Comparison of ENCODE assay signal across 9 mouse cellular contexts in the genomic region with DNA sequence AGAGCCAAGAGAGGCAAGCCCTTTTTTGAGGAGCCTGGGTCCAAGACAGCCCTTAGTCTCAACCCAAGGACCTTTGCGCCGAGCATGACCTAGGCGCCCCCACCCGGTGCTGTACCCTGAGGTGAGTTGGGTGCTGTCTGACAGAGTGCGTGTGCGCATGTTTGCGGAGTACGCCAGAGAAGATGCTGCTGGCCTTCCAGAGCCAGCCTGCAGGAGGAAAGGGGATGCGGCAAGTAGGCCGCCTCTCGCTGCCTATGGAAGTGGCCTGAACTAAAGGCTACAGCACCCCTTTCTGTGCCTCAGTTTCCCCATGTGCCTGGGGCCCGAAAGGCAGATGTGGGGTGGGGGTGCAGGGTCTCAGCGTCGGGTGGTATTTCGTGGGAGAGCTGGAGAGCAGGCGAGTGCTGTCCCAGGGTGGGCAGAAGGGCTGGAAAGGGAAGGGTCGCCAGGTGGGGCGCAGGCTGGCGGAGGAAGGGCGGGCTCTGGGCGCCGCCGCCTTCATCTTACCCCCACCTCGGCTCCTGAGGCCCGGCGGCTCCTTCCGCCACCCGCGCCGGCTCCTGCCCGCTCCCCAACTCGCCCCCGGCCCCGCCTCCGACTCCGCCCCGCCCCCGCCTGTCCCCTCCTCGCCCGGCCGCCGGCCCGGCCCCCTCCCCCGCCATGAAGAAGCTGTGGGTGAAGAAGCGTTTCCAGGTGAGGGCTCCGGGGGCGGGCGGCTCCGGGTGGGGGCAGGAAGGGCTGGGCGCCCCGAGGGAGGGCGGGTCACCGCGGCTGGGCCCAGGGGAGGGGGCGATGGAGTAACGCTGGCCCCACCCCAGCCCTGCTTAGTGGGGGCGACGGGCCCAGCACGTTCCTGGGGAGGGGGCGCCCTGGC. TPM values are rescaled to one million over a fixed set of nuclear protein-coding genes. Genes with fewer than 3 reads are reported as not detected.
DNase-seq lines count a peak whose midpoint lies in the region; ATAC-seq lines count a peak whose summit lies in the region.
"Had no signal": no experiment of that assay in that cellular context is flagged by ENCODE, and none has a peak within 500 bp of the region (broad histone marks: within the 10 kb centered on the region; RNA-seq: fewer than 3 reads in every experiment).

No protein-coding gene starts in this region.

- H3K36me3 ChIP-seq in forebrain, embryonic 14.5 days (ENCODE audit: control insufficient read depth, insufficient read depth, low read length): no peaks in the 10 kb centered on the region
- no peaks in the 10 kb centered on the region for H3K36me3 ChIP-seq in kidney, embryonic 16.5 days (ENCODE audit: insufficient read depth, low read length)
- no peaks in the 10 kb centered on the region for H3K36me3 ChIP-seq in midbrain, embryonic 12.5 days

- H3K4me3 ChIP-seq in forebrain, embryonic 14.5 days (ENCODE audit: low read depth, low read length): peak overlapping the region; percentile 66
- peak overlapping the region; percentile 77 for H3K4me3 ChIP-seq in kidney, embryonic 16.5 days (ENCODE audit: low read length)
- peak overlapping the region; percentile 61 for H3K4me3 ChIP-seq in midbrain, embryonic 12.5 days

- WGBS in forebrain, embryonic 14.5 days: 3% methylated on average over 30 of the region's 60 CpGs
- 7% methylated on average over 27 of the region's 60 CpGs for whole genome bisulfite sequencing in kidney, embryonic 16.5 days
- 1% methylated on average over 53 of the region's 60 CpGs for WGBS in midbrain, embryonic 12.5 days

- H3K4me1 ChIP-seq in forebrain, embryonic 14.5 days (ENCODE audit: control insufficient read depth, insufficient read depth, low read length): peaks cover 7% of the 10 kb centered on the region; the same call in 1 of the 2 replicates
- H3K4me1 ChIP-seq in kidney, embryonic 16.5 days (ENCODE audit: insufficient read depth, low read length): peaks cover 39% of the 10 kb centered on the region
- peaks cover 41% of the 10 kb centered on the region for H3K4me1 ChIP-seq in midbrain, embryonic 12.5 days

- peak overlapping the region; percentile 79 for H3K9ac ChIP-seq in forebrain, embryonic 14.5 days (ENCODE audit: low read length)
- H3K9ac ChIP-seq in kidney, embryonic 16.5 days (replicated peaks; ENCODE audit: low read length): peak overlapping the region; percentile 78
- H3K9ac ChIP-seq in midbrain, embryonic 12.5 days (replicated peaks): peak overlapping the region; percentile 76

- peak; percentile 65 for DNase-seq in adrenal gland, adult 2 months
- DNase-seq in adrenal gland, postnatal 4 days (ENCODE audit: low spot score in 2 of 2): no peak
- DNase-seq in urinary bladder, postnatal 14 days (ENCODE audit: low spot score): peak; percentile 39
- DNase-seq in urinary bladder, adult 18-20 months (ENCODE audit: low spot score in 2 of 2): no peak
- peak; percentile 47 for DNase-seq in forebrain, embryonic 14.5 days (ENCODE audit: low spot score)
- DNase-seq in spleen, adult 12 weeks (ENCODE audit: low spot score): no peak

- peak overlapping the region; percentile 33; the same call in 1 of the 2 replicates for H3K27ac ChIP-seq in forebrain, embryonic 14.5 days (ENCODE audit: low read depth, low read length)
- H3K27ac ChIP-seq in kidney, embryonic 16.5 days (ENCODE audit: low read length): peak overlapping the region; percentile 89
- peak overlapping the region; percentile 74 for H3K27ac ChIP-seq in midbrain, embryonic 12.5 days (replicated peaks)

- peak overlapping the region; percentile 97 for H3K4me2 ChIP-seq in forebrain, embryonic 14.5 days (ENCODE audit: low read length)
- peak overlapping the region; percentile 99 for H3K4me2 ChIP-seq in kidney, embryonic 16.5 days (replicated peaks; ENCODE audit: low read depth, low read length)
- peak overlapping the region; percentile 100 for H3K4me2 ChIP-seq in midbrain, embryonic 12.5 days (replicated peaks)

- peaks cover 2% of the 10 kb centered on the region for H3K27me3 ChIP-seq in forebrain, embryonic 14.5 days (replicated peaks; ENCODE audit: control insufficient read depth, insufficient read depth, low read length)
- peaks cover 8% of the 10 kb centered on the region for H3K27me3 ChIP-seq in kidney, embryonic 16.5 days (ENCODE audit: insufficient read depth, low read length)
- peaks cover 78% of the 10 kb centered on the region for H3K27me3 ChIP-seq in midbrain, embryonic 12.5 days

- H3K9me3 ChIP-seq in forebrain, embryonic 14.5 days (replicated peaks; ENCODE audit: control insufficient read depth, low read length): no peaks in the 10 kb centered on the region
- no peaks in the 10 kb centered on the region for H3K9me3 ChIP-seq in kidney, embryonic 16.5 days (ENCODE audit: low read length)
- no peaks in the 10 kb centered on the region for H3K9me3 ChIP-seq in midbrain, embryonic 12.5 days

- peak; percentile 71 for ATAC-seq in forebrain, embryonic 14.5 days
- peak; percentile 43 for ATAC-seq in kidney, embryonic 16.5 days (ENCODE audit: low FRiP score, low TSS enrichment)
- ATAC-seq in midbrain, embryonic 12.5 days (ENCODE audit: low FRiP score, low read depth): peak; percentile 60

RNA-seq across cellular contexts. Expression of a gene that starts 6.6 kb away (rescaled TPM):
- total RNA-seq in adrenal gland, adult 2 months (2021): 10 to 100 TPM in 1 of 2 experiments, 1 to 10 TPM in 1; 9.9 to 15.2 TPM
- polyA plus RNA-seq in adrenal gland, adult 2 months (2012; rRNA removed): 56.5 and 93.7 TPM in 2 replicates
- total RNA-seq in adrenal gland, postnatal 4 days (2021): 10 to 100 TPM; 32.4 to 33.7 TPM
- polyA plus RNA-seq in forebrain, embryonic 14.5 days (2014; fragmentation: Nextera tagmentation; extraction: Ambion mirVana): 8.3 and 8.8 TPM in 2 replicates
- polyA plus RNA-seq in kidney, embryonic 16.5 days (2015; fragmentation: Nextera tagmentation; extraction: Ambion mirVana): 61.4 and 61.5 TPM in 2 replicates
- 12.9 and 14.5 TPM in 2 replicates for polyA plus RNA-seq in midbrain, embryonic 12.5 days (2016; fragmentation: Nextera tagmentation; extraction: Ambion mirVana)

RNA-seq across cellular contexts. Expression of a gene that starts 21.6 kb away (rescaled TPM):
- total RNA-seq in adrenal gland, adult 2 months (2021): 10 to 100 TPM; 16.6 to 31.8 TPM
- polyA plus RNA-seq in adrenal gland, adult 2 months (2012; rRNA removed): 17.2 and 18.6 TPM in 2 replicates
- 10 to 100 TPM; 40.5 to 78.8 TPM for total RNA-seq in adrenal gland, postnatal 4 days (2021)
- 1.3 and 1.4 TPM in 2 replicates for polyA plus RNA-seq in forebrain, embryonic 14.5 days (2014; fragmentation: Nextera tagmentation; extraction: Ambion mirVana)
- 41.6 and 53.6 TPM in 2 replicates for polyA plus RNA-seq in kidney, embryonic 16.5 days (2015; fragmentation: Nextera tagmentation; extraction: Ambion mirVana)
- polyA plus RNA-seq in midbrain, embryonic 12.5 days (2016; fragmentation: Nextera tagmentation; extraction: Ambion mirVana): 0.93 and 1.2 TPM in 2 replicates
- total RNA-seq: hematopoietic stem cell, adult 5-6 weeks had no signal

RNA-seq across cellular contexts. Expression of a gene that starts 54.0 kb away (rescaled TPM):
- 10 to 100 TPM; 69.1 to 77.7 TPM for total RNA-seq in adrenal gland, adult 2 months (2021)
- polyA plus RNA-seq in adrenal gland, adult 2 months (2012; rRNA removed): 137 and 189 TPM in 2 replicates
- total RNA-seq in adrenal gland, postnatal 4 days (2021): 10 to 100 TPM; 71.3 to 82.4 TPM
- polyA plus RNA-seq in forebrain, embryonic 14.5 days (2014; fragmentation: Nextera tagmentation; extraction: Ambion mirVana): 72.4 and 76.0 TPM in 2 replicates
- 91.4 and 91.6 TPM in 2 replicates for polyA plus RNA-seq in kidney, embryonic 16.5 days (2015; fragmentation: Nextera tagmentation; extraction: Ambion mirVana)
- polyA plus RNA-seq in midbrain, embryonic 12.5 days (2016; fragmentation: Nextera tagmentation; extraction: Ambion mirVana): 59.7 and 69.4 TPM in 2 replicates

Comparison
In these comparisons a context has a peak if more than half of its experiments do, and no peak if none do; other contexts are left out.
1. DNase-seq: peak in adrenal gland, adult 2 months (single experiment), urinary bladder, postnatal 14 days (single experiment) and forebrain, embryonic 14.5 days (single experiment); none in adrenal gland, postnatal 4 days (0 of 2), urinary bladder, adult 18-20 months (0 of 2) and spleen, adult 12 weeks (single experiment).
2. H3K27ac ChIP-seq: peak in every context shown above with its lines; median percentile 89 in kidney, embryonic 16.5 days; 74 in midbrain, embryonic 12.5 days; 33 in forebrain, embryonic 14.5 days.
3. Peak in every context shown above with its lines, with median percentiles within 50 percentile points of each other: ATAC-seq, H3K4me2 ChIP-seq, H3K4me3 ChIP-seq and H3K9ac ChIP-seq.